Mouse (Mus musculus) olfactory bulb, adult 2 months (tissue): ENCODE measurements at regions not wholly inside any gene's neighbourhood (a gene's known extent, or its start where the extent isn't known, plus 50 kb on each side); places are given as distances from the start of the nearest gene placed in this dataset.

Experiments used
- CTCF ChIP-seq: fragments of 200-500 bp; IDR thresholded peaks from 2 replicates; pipeline ENCODE4 v1.5.1; 2012; ENCODE audit warnings: low read depth, mild to moderate bottlenecking, low read length, moderate library complexity; ENCODE audit not compliant: insufficient read depth
- POLR2A ChIP-seq: fragments of 200-500 bp; IDR thresholded peaks from 2 replicates; pipeline ENCODE4 v1.6.1; 2012; ENCODE audit warnings: mild to moderate bottlenecking, low read depth, low read length, moderate library complexity; ENCODE audit not compliant: insufficient read depth

DNA sequence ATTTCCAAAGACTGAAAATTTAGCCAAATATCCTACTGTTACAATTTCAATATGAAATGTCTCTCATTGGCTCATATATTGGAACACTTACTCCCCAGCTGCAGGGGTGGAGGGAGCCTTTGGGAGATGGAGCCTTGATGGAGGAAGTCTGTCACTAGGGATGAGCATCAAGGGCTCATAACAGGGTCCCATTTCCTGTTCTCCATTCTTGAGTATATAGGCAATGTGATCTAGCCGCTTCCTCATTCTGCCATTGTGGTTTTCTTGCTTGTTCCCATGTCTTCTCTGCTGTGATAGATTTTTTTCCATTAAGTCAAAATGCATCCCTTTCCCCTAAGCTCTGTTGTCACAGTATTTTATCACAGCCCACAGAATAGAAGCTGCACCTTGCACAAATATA is 589.4 kb upstream of the Nr5a2 start:
- TF ChIP-seq POLR2A (no peak), CTCF (no peak)
